Mouse (Mus musculus): Measurements from ENCODE around the gene Lhx3. TPM values are rescaled to one million over a fixed set of nuclear protein-coding genes. Genes with fewer than 3 reads are reported as not detected.
A peak's percentile ranks its signal among the peaks of the same experiment; 100 is the strongest.

The Lhx3 gene
- total RNA-seq, 2 experiments from 2014 or later = not detected

- no peak overlapping the region for H3K27ac ChIP-seq
- no peak for TF ChIP-seq CTCF (IDR thresholded peaks at IDR 0.05)
- no peak overlapping the region for H3K4me3 ChIP-seq
- no peak for DNase-seq
- intact Hi-C loops (cut with DNase I) = loop anchor here (1.0 kb wide), 1 partner anchor 119 kb away; no protein-coding TSS in a partner anchor
Observed at GRCm38 (mm10) chr2:26154586-26154985, 53.5 kb downstream of the Lhx3 start.

GRCm38 (mm10) chr2:26153909-26154340 lies 54.2 kb downstream of the Lhx3 start:
- intact Hi-C loops (cut with DNase I) = loop anchor here (1.0 kb wide), 1 partner anchor 119 kb away; no protein-coding TSS in a partner anchor
- no peak overlapping the region for H3K4me3 ChIP-seq
- no peak overlapping the region for H3K27ac ChIP-seq
- DNase-seq = no peak
- TF ChIP-seq CTCF (IDR thresholded peaks at IDR 0.05) = peak; percentile 84

GRCm38 (mm10) chr2:26153295-26153694 lies 54.8 kb downstream of the Lhx3 start:
- Histone ChIP-seq H3K4me3 (no peak overlapping the region), H3K27ac (no peak overlapping the region)
- peak; percentile 68 for DNase-seq
- peak; percentile 64 for TF ChIP-seq CTCF (IDR thresholded peaks at IDR 0.05)
- intact Hi-C loops (cut with DNase I) = no loop called here

Other genes starting within 250 kb of the Lhx3 start
- gene Camsap1, start 225.0 kb downstream of the Lhx3 start, total RNA-seq (2021) = 10 to 100 TPM; 43.7 to 55.7 TPM
- gene Ubac1, start 186.5 kb downstream of the Lhx3 start, total RNA-seq (2021) = 100 to 1,000 TPM; 223 to 239 TPM
- gene Nacc2, start 85.1 kb downstream of the Lhx3 start, total RNA-seq (2021) = 10 to 100 TPM; 18.9 to 32.6 TPM
- gene Qsox2, start 29.2 kb upstream of the Lhx3 start, total RNA-seq (2021) = 1 to 10 TPM; 3.0 to 3.9 TPM
- gene Ccdc187, start 86.3 kb upstream of the Lhx3 start, total RNA-seq (2021) = not detected
- 1 to 10 TPM; 2.3 to 2.6 TPM for gene Gpsm1, start 107.2 kb upstream of the Lhx3 start, total RNA-seq (2021)
- 10 to 100 TPM; 18.0 to 22.7 TPM for gene Dnlz, start 143.8 kb upstream of the Lhx3 start, total RNA-seq (2021)
- 1 to 10 TPM; 1.1 to 1.2 TPM for gene Card9, start 152.6 kb upstream of the Lhx3 start, total RNA-seq (2021)
- 1 to 10 TPM; 7.5 to 8.6 TPM for gene Snapc4, start 172.4 kb upstream of the Lhx3 start, total RNA-seq (2021)
- gene Entr1, start 181.0 kb upstream of the Lhx3 start, total RNA-seq (2021) = 10 to 100 TPM; 25.2 to 33.1 TPM
- 100 to 1,000 TPM; 133 to 141 TPM for gene Pmpca, start 181.1 kb upstream of the Lhx3 start, total RNA-seq (2021)
- 1 to 10 TPM; 7.9 to 9.3 TPM for gene Inpp5e, start 200.9 kb upstream of the Lhx3 start, total RNA-seq (2021)
- gene Sec16a, start 236.9 kb upstream of the Lhx3 start, total RNA-seq (2021) = 10 to 100 TPM; 27.2 to 30.4 TPM

Measured in gastrocnemius, adult 2 months (tissue).